Comparison of ENCODE assay signal across 11 mouse cellular contexts in the genomic region with DNA sequence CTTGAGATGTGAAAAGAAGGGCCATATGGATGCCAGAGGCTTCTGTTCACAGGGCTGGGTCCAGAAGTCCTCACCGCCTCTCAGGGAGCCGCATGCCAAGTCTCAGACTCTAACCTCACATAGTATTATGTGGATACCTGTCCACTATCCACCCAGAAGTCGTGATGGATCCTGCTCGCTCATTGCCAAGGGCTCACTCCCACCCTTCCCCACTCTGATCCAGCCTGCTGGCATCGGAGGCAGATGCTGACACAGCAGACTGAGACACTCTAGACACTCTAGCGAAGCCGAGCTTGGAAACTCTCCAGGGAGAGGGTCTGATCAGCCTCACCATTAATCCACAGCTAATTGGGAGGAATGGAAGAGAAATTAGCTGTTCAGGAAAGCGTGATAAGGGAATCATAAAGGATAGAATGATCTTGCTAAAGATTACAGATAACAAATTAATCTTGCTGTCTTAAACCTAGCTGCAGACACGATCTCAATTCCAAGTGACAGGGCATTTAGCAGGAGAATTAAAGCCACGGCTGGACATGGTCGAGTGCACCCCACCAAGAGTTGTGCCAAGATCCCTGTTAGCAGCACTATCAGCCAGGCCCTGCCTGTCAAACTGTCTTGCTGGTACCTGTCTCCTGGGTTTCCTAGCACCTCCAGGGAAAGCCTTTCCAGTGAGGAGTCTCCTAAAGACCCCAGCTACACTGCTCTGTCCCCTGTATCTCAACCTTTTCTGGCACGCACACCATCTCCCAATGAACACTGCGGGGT. TPM values are rescaled to one million over a fixed set of nuclear protein-coding genes. Genes with fewer than 3 reads are reported as not detected.
DNase-seq lines count a peak whose midpoint lies in the region; ATAC-seq lines count a peak whose summit lies in the region.
"Had no signal": no experiment of that assay in that cellular context is flagged by ENCODE, and none has a peak within 500 bp of the region (broad histone marks: within the 10 kb centered on the region; RNA-seq: fewer than 3 reads in every experiment).

No protein-coding gene starts in this region.

- ATAC-seq in hindbrain, embryonic 11.5 days (ENCODE audit: low FRiP score), result peak; percentile 38; the same call in 1 of the 2 replicates
- peak; percentile 64; the same call in 1 of the 2 replicates for ATAC-seq in forebrain, embryonic 12.5 days (ENCODE audit: low FRiP score)
- peak; percentile 45; the same call in 1 of the 2 replicates for ATAC-seq in midbrain, embryonic 13.5 days

- H3K9ac ChIP-seq in hindbrain, embryonic 11.5 days (ENCODE audit: low read depth, low read length), result no peak overlapping the region
- H3K9ac ChIP-seq in forebrain, embryonic 12.5 days, result no peak overlapping the region
- H3K9ac ChIP-seq in midbrain, embryonic 13.5 days (replicated peaks), result no peak overlapping the region

- H3K36me3 ChIP-seq in hindbrain, embryonic 11.5 days (ENCODE audit: control insufficient read depth, insufficient read depth, low read length), result no peaks in the 10 kb centered on the region
- peaks cover 8% of the 10 kb centered on the region for H3K36me3 ChIP-seq in hindbrain, embryonic 10.5 days
- H3K36me3 ChIP-seq in forebrain, embryonic 12.5 days (replicated peaks), result 0 out of 2 replicates have a peak, but pooled peaks cover 4% of the 10 kb centered on the region
- H3K36me3 ChIP-seq in midbrain, embryonic 13.5 days, result peaks cover 5% of the 10 kb centered on the region; the same call in 1 of the 2 replicates

- 74% methylated on average over 13 of the region's 13 CpGs for WGBS in hindbrain, embryonic 11.5 days
- WGBS in hindbrain, embryonic 10.5 days, result 78% methylated on average over 13 of the region's 13 CpGs
- WGBS in forebrain, embryonic 12.5 days, result 59% methylated on average over 13 of the region's 13 CpGs
- WGBS in midbrain, embryonic 13.5 days, result 59% methylated on average over 13 of the region's 13 CpGs

- no peaks in the 10 kb centered on the region for H3K4me1 ChIP-seq in hindbrain, embryonic 11.5 days (replicated peaks; ENCODE audit: control insufficient read depth, insufficient read depth, low read length)
- no peaks in the 10 kb centered on the region for H3K4me1 ChIP-seq in hindbrain, embryonic 10.5 days (replicated peaks)
- peaks cover 29% of the 10 kb centered on the region for H3K4me1 ChIP-seq in forebrain, embryonic 12.5 days
- H3K4me1 ChIP-seq in midbrain, embryonic 13.5 days (replicated peaks), result peaks cover 25% of the 10 kb centered on the region

- H3K4me3 ChIP-seq in hindbrain, embryonic 11.5 days (ENCODE audit: low read depth, low read length), result no peak overlapping the region
- no peak overlapping the region for H3K4me3 ChIP-seq in hindbrain, embryonic 10.5 days
- no peak overlapping the region for H3K4me3 ChIP-seq in forebrain, embryonic 12.5 days (replicated peaks)
- no peak overlapping the region for H3K4me3 ChIP-seq in midbrain, embryonic 13.5 days (replicated peaks)

- H3K27me3 ChIP-seq in hindbrain, embryonic 11.5 days (ENCODE audit: control insufficient read depth, insufficient read depth, low read length), result no peaks in the 10 kb centered on the region
- H3K27me3 ChIP-seq in hindbrain, embryonic 10.5 days (ENCODE audit: insufficient read depth, poor library complexity, severe bottlenecking), result 0 out of 2 replicates have a peak, but pooled peaks cover 3% of the 10 kb centered on the region
- H3K27me3 ChIP-seq in forebrain, embryonic 12.5 days, result no peaks in the 10 kb centered on the region
- no peaks in the 10 kb centered on the region for H3K27me3 ChIP-seq in midbrain, embryonic 13.5 days

- H3K9me3 ChIP-seq in hindbrain, embryonic 11.5 days (ENCODE audit: control insufficient read depth, low read length), result no peaks in the 10 kb centered on the region
- peaks cover 13% of the 10 kb centered on the region for H3K9me3 ChIP-seq in hindbrain, embryonic 10.5 days
- H3K9me3 ChIP-seq in forebrain, embryonic 12.5 days, result no peaks in the 10 kb centered on the region
- no peaks in the 10 kb centered on the region for H3K9me3 ChIP-seq in midbrain, embryonic 13.5 days

- no peak overlapping the region for H3K27ac ChIP-seq in hindbrain, embryonic 11.5 days (ENCODE audit: low read depth, low read length)
- H3K27ac ChIP-seq in hindbrain, embryonic 10.5 days, result no peak overlapping the region
- peak overlapping the region; percentile 61; the same call in 1 of the 2 replicates for H3K27ac ChIP-seq in forebrain, embryonic 12.5 days
- 0 out of 2 replicates have a peak overlapping the region, but pooled peaks have one; percentile 25 for H3K27ac ChIP-seq in midbrain, embryonic 13.5 days

- H3K4me2 ChIP-seq in hindbrain, embryonic 11.5 days (replicated peaks; ENCODE audit: low read depth, low read length), result no peak overlapping the region
- H3K4me2 ChIP-seq in forebrain, embryonic 12.5 days, result no peak overlapping the region
- no peak overlapping the region for H3K4me2 ChIP-seq in midbrain, embryonic 13.5 days (replicated peaks)

- no peak for DNase-seq in hindbrain, embryonic 11.5 days (ENCODE audit: low spot score)
- no peak for DNase-seq in hindbrain, embryonic 10.5 days (ENCODE audit: low spot score)
- DNase-seq in MN1 (ENCODE audit: low spot score) (peak; percentile 64), liver (no peak)
- DNase-seq in adrenal gland, adult (ENCODE audit: inconsistent age in 2 of 2, low spot score in 1 of 2), result no peak
- DNase-seq: gastrocnemius, postnatal 36 days; heart, postnatal 10 days; lung, adult 18-20 months; thymus, adult 2 months had no signal

RNA-seq across cellular contexts. Expression of a gene that starts 21.6 kb away (rescaled TPM):
- 1.9 and 3.5 TPM in 2 replicates for polyA plus RNA-seq in hindbrain, embryonic 11.5 days (2014; fragmentation: Nextera tagmentation; extraction: Ambion mirVana)
- polyA plus RNA-seq in hindbrain, embryonic 10.5 days (2016; fragmentation: Nextera tagmentation; extraction: Ambion mirVana), result 2.7 and 3.2 TPM in 2 replicates
- 5.7 and 8.3 TPM in 2 replicates for polyA plus RNA-seq in forebrain, embryonic 12.5 days (2016; fragmentation: Nextera tagmentation; extraction: Ambion mirVana)
- polyA plus RNA-seq in midbrain, embryonic 13.5 days (2015; fragmentation: Nextera tagmentation; extraction: Ambion mirVana), result 6.0 and 13.4 TPM in 2 replicates

RNA-seq across cellular contexts. Expression of a gene that starts 36.9 kb away (rescaled TPM):
- 0.22 and 0.25 TPM in 2 replicates for polyA plus RNA-seq in hindbrain, embryonic 11.5 days (2014; fragmentation: Nextera tagmentation; extraction: Ambion mirVana)
- 0.09 and 0.17 TPM in 2 replicates for polyA plus RNA-seq in hindbrain, embryonic 10.5 days (2016; fragmentation: Nextera tagmentation; extraction: Ambion mirVana)
- 0.32 and 0.47 TPM in 2 replicates for polyA plus RNA-seq in forebrain, embryonic 12.5 days (2016; fragmentation: Nextera tagmentation; extraction: Ambion mirVana)
- 1.4 and 1.8 TPM in 2 replicates for polyA plus RNA-seq in midbrain, embryonic 13.5 days (2015; fragmentation: Nextera tagmentation; extraction: Ambion mirVana)

RNA-seq across cellular contexts. Expression of a gene that starts 58.6 kb away (rescaled TPM):
- not detected in 2 replicates for polyA plus RNA-seq in hindbrain, embryonic 11.5 days (2014; fragmentation: Nextera tagmentation; extraction: Ambion mirVana)
- polyA plus RNA-seq in hindbrain, embryonic 10.5 days (2016; fragmentation: Nextera tagmentation; extraction: Ambion mirVana), result not detected in 2 replicates
- polyA plus RNA-seq in forebrain, embryonic 12.5 days (2016; fragmentation: Nextera tagmentation; extraction: Ambion mirVana), result 0.19 and 0.27 TPM in 2 replicates
- not detected in 2 replicates for polyA plus RNA-seq in midbrain, embryonic 13.5 days (2015; fragmentation: Nextera tagmentation; extraction: Ambion mirVana)

Comparison
In these comparisons a context has a peak if more than half of its experiments do, and no peak if none do; other contexts are left out.
1. H3K27ac ChIP-seq: peak in forebrain, embryonic 12.5 days (single experiment) and midbrain, embryonic 13.5 days (single experiment); none in hindbrain, embryonic 11.5 days (single experiment) and hindbrain, embryonic 10.5 days (single experiment).
2. Peak in every context shown above with its lines, with median percentiles within 50 percentile points of each other: ATAC-seq.